Mouse (Mus musculus) ES-E14 (cell line): ENCODE results near the gene Rtp2. TPM values are rescaled to one million over a fixed set of nuclear protein-coding genes. Genes with fewer than 3 reads are reported as not detected.

Source experiments
- DNase-seq: peaks from one replicate; pipeline ENCODE4 v3.0.0-alpha.2; 2013; ENCODE audit warnings: low read depth, low spot score
- H3K27ac ChIP-seq: 2 replicates; pipeline ENCODE4 v1.5.1; 2012; ENCODE audit warnings: low read depth, mild to moderate bottlenecking, low read length, moderate library complexity, mixed read lengths; ENCODE audit not compliant: poor library complexity, insufficient read depth, severe bottlenecking
- H3K36me3 ChIP-seq: 2 replicates; pipeline ENCODE4 v1.6.1; 2012; ENCODE audit warnings: mild to moderate bottlenecking, low read length, moderate library complexity, mixed read lengths; ENCODE audit not compliant: control insufficient read depth, poor library complexity, insufficient read depth, severe bottlenecking
- H3K4me1 ChIP-seq, 2 experiments: fragments of 150-350 bp in 1 of 2; sonication (generic) in 1 of 2; 2 replicates each; pipeline ENCODE4 v1.6.1; 2012; ENCODE audit warnings: low read length in 2 of 2, mild to moderate bottlenecking in 1 of 2, mixed read lengths in 1 of 2; ENCODE audit not compliant: control insufficient read depth in 2 of 2, insufficient read depth in 2 of 2, poor library complexity in 1 of 2
- H3K4me3 ChIP-seq, 2 experiments: fragments of 150-350 bp in 1 of 2; sonication (generic) in 1 of 2; 2 replicates each; pipeline ENCODE4 v1.5.1; 2012; ENCODE audit warnings: low read length in 2 of 2, low read depth in 1 of 2, mild to moderate bottlenecking in 1 of 2, mixed read lengths in 1 of 2; ENCODE audit not compliant: insufficient read depth in 1 of 2, poor library complexity in 1 of 2, severe bottlenecking in 1 of 2
- H3K9ac ChIP-seq: 2 replicates; pipeline ENCODE4 v1.6.1; 2012; ENCODE audit warnings: low read depth, mild to moderate bottlenecking, low read length, mixed read lengths; ENCODE audit not compliant: poor library complexity, insufficient read depth, severe bottlenecking
- H3K9me3 ChIP-seq: fragments of 150-350 bp; sonication (generic); 2 replicates; pipeline ENCODE4 v1.6.1; 2012; ENCODE audit warnings: low read depth, mild to moderate bottlenecking, low read length; ENCODE audit not compliant: control insufficient read depth, insufficient read depth
- CHD2 ChIP-seq: IDR thresholded peaks from 2 replicates; pipeline ENCODE4 v1.6.1; 2014; ENCODE audit warnings: mild to moderate bottlenecking, low read depth, low read length, inconsistent platforms
- HCFC1 ChIP-seq: IDR thresholded peaks from 2 replicates; pipeline ENCODE4 v1.6.1; 2012; ENCODE audit warnings: low read length, inconsistent platforms, borderline replicate concordance; ENCODE audit not compliant: insufficient read depth
- MAFK ChIP-seq: IDR thresholded peaks from 2 replicates; pipeline ENCODE4 v1.6.1; 2014; ENCODE audit warnings: mild to moderate bottlenecking, low read depth, low read length, inconsistent platforms; ENCODE audit not compliant: insufficient read depth
- ZC3H11A ChIP-seq: IDR thresholded peaks from 2 replicates; pipeline ENCODE4 v1.6.1; 2012; ENCODE audit warnings: low read depth, mild to moderate bottlenecking, inconsistent platforms, low read length, borderline replicate concordance
- ZNF384 ChIP-seq: IDR thresholded peaks from 2 replicates; pipeline ENCODE4 v1.6.1; 2012; ENCODE audit warnings: low read depth, low read length, inconsistent platforms
- in situ Hi-C, 2 experiments: fragments of 600-800 bp; cut with MboI; formaldehyde crosslinking; loops; one replicate each; pipeline ENCODE4 v1.15.1; 2025; ENCODE audit warnings: low sequenced_read_pairs in 2 of 2, inconsistent platforms in 1 of 2; ENCODE audit not compliant: unreplicated experiment in 2 of 2
- total RNA-seq: library from RNA; depleted of rRNA; stranded (reverse); fragments of 300-350 nt; gene quantifications from 2 replicates; pipeline ENCODE4 v1.2.3, GENCODE M21; 2012

Gene Rtp2
- total RNA-seq, 1 experiment, result 0.18 TPM

- H3K9me3 ChIP-seq, result no peaks in the 10 kb centered on the region
- DNase-seq, result no peak
- H3K36me3 ChIP-seq, result no peaks in the 10 kb centered on the region
- no peak overlapping the region for H3K4me3 ChIP-seq
- in situ Hi-C loops, result loop anchor here in 1 of 2 experiments (10.0 kb wide), 2 partner anchors 350 to 440 kb away; no protein-coding TSS in a partner anchor
- H3K27ac ChIP-seq, result no peak overlapping the region
- H3K9ac ChIP-seq, result no peak overlapping the region
- TF ChIP-seq ZC3H11A, result no peak
- no peak for TF ChIP-seq HCFC1
- TF ChIP-seq MAFK, result no peak
- no peak for TF ChIP-seq ZNF384
- TF ChIP-seq CHD2, result no peak
- peaks cover 2 to 8% of the 10 kb centered on the region in 2 experiments; a peak in 1 of 4 replicates for H3K4me1 ChIP-seq
Observed at GRCm38 (mm10) chr16:23895135-23895534, 37.1 kb downstream of the Rtp2 start.

GRCm38 (mm10) chr16:23890636-23891035 lies 41.6 kb downstream of the Rtp2 start, which contains the start of gene Sst:
Gene Sst (minus strand): TSS chr16:23890958.
- H3K27ac ChIP-seq, result no peak within 1 kb of the TSS
- H3K4me1 ChIP-seq, result no peaks in the 10 kb centered on the region
- TF ChIP-seq HCFC1, result no peak
- TF ChIP-seq ZC3H11A, result no peak
- no peak for TF ChIP-seq CHD2
- TF ChIP-seq ZNF384, result no peak
- no peak for TF ChIP-seq MAFK
- no peak for DNase-seq
- H3K4me3 ChIP-seq, result no peak within 1 kb of the TSS; a peak in 1 of 4 replicates
- no peaks in the 10 kb centered on the region for H3K9me3 ChIP-seq
- H3K36me3 ChIP-seq, result no peaks in the 10 kb centered on the region
- in situ Hi-C loops, result loop anchor here in 1 of 2 experiments (10.0 kb wide), 2 partner anchors 346 to 436 kb away; no protein-coding TSS in a partner anchor
- H3K9ac ChIP-seq, result no peak within 1 kb of the TSS

DNA sequence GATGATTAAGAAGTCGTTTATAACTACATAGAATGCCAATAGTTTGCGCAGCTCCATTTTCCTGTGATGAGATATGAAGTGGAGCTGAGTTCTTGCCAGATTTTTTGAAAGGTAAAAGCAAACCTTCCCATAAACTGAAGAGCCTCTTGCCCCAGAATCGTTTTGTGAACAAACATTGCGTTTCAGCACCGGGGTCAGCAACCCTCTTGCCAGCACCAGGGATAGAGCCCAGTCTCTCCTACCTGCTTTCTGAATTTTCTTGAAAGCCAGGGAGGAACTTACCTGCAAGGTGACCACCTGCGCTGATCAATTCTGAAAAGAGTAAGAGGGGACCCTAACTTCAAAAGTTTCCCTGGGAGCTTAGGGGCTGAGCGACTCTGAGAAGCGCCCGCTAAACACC lies 42.0 kb downstream of the Rtp2 start:
- Histone ChIP-seq H3K4me1 (no peaks in the 10 kb centered on the region), H3K9ac (no peak overlapping the region), H3K4me3 (no peak overlapping the region), H3K27ac (no peak overlapping the region), H3K9me3 (no peaks in the 10 kb centered on the region), H3K36me3 (no peaks in the 10 kb centered on the region)
- in situ Hi-C loops, result loop anchor here in 1 of 2 experiments (10.0 kb wide), 2 partner anchors 345 to 435 kb away; no protein-coding TSS in a partner anchor
- DNase-seq, result no peak
- no peak for TF ChIP-seq ZC3H11A
- TF ChIP-seq MAFK, result no peak
- TF ChIP-seq CHD2, result no peak
- no peak for TF ChIP-seq ZNF384
- no peak for TF ChIP-seq HCFC1

DNA sequence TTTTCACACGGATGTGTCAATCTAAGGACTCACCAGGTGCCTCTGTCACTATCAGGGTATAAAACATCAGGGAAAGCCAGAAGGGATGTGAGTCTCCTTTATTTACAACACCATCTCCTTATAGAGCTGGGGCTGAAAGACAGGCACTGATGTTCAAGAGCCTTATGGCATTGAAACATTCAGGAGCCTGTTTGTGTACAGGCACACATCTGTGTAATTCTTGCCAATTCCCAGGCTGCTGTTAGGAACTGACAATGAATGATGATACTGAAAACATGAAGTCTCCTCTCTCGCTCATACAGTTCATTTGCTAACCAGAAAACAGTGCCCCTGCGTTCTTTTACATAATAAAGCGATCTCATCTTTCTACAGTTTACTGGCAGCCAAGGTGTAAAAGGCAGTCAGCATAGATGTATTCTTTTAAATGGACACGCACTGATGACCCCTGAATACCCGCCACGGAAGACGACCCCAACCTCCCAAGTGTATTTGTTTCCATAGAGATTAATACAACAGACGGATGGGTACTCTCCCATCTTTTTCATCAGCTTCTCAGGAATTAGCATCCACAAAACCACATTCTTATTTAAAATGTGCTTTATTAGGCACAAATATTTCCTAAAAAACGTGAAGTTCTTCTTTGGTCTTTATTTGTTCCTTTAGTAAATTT lies 44.1 kb downstream of the Rtp2 start:
- H3K9me3 ChIP-seq, result no peaks in the 10 kb centered on the region
- H3K27ac ChIP-seq, result no peak overlapping the region
- in situ Hi-C loops, result no loop called here
- H3K9ac ChIP-seq, result no peak overlapping the region
- no peaks in the 10 kb centered on the region for H3K4me1 ChIP-seq
- TF ChIP-seq MAFK, result no peak
- TF ChIP-seq HCFC1, result no peak
- H3K36me3 ChIP-seq, result no peaks in the 10 kb centered on the region
- no peak for DNase-seq
- no peak overlapping the region for H3K4me3 ChIP-seq
